ENCODE assay signal across 22 mouse cellular contexts in genomic region chr6:84467319-84467718, GRCm38 (mm10).
DNase-seq lines count a peak whose midpoint lies in the region; ATAC-seq and TF ChIP-seq lines count a peak whose summit lies in the region.
"Had no signal": no experiment of that assay in that cellular context is flagged by ENCODE, and none has a peak within 500 bp of the region (broad histone marks: within the 10 kb centered on the region; RNA-seq: fewer than 3 reads in every experiment).

No protein-coding gene starts in this region.

- H3K36me3 ChIP-seq in liver, embryonic 14.5 days (replicated peaks; ENCODE audit: control insufficient read depth, insufficient read depth, low read depth) = no peaks in the 10 kb centered on the region
- H3K36me3 ChIP-seq: embryonic facial prominence, embryonic 12.5 days; forebrain, embryonic 15.5 days; G1E; hindbrain, embryonic 13.5 days; kidney, embryonic 15.5 days; lung, embryonic 15.5 days; midbrain, embryonic 10.5 days; neural tube, embryonic 13.5 days had no signal

- no peaks in the 10 kb centered on the region for H3K9me3 ChIP-seq in liver, embryonic 14.5 days (ENCODE audit: control insufficient read depth, low read length)
- H3K9me3 ChIP-seq: embryonic facial prominence, embryonic 12.5 days; forebrain, embryonic 15.5 days; G1E; hindbrain, embryonic 13.5 days; kidney, embryonic 15.5 days; lung, embryonic 15.5 days; midbrain, embryonic 10.5 days; neural tube, embryonic 13.5 days had no signal

- no peak overlapping the region for H3K4me3 ChIP-seq in gastrocnemius, adult 2 months
- H3K4me3 ChIP-seq in liver, embryonic 14.5 days (ENCODE audit: insufficient read depth in 1 of 2, low read depth in 2 of 2, low read length in 2 of 2) = no peak overlapping the region
- H3K4me3 ChIP-seq: embryonic facial prominence, embryonic 12.5 days; erythroblast, embryonic 14.5 days; forebrain, embryonic 15.5 days; hindbrain, embryonic 13.5 days; kidney, embryonic 15.5 days; lung, embryonic 15.5 days; midbrain, embryonic 10.5 days; neural tube, embryonic 13.5 days had no signal

- no peak for ATAC-seq in liver, embryonic 14.5 days (ENCODE audit: insufficient read depth)
- ATAC-seq: forebrain, embryonic 15.5 days had no signal

- no peak for TF ChIP-seq EP300 in liver, embryonic 14.5 days (IDR thresholded peaks at IDR 0.05; ENCODE audit: low read depth)

- peak; percentile 24; the same call in 1 of the 2 replicates for TF ChIP-seq CTCF in gastrocnemius, adult 2 months (IDR thresholded peaks at IDR 0.05)
- 0 out of 2 replicates have a peak, but pooled peaks have one; percentile 11 for TF ChIP-seq CTCF in liver, embryonic 14.5 days (IDR thresholded peaks at IDR 0.05; ENCODE audit: low read depth)

- H3K27me3 ChIP-seq in liver, embryonic 14.5 days (ENCODE audit: control insufficient read depth, insufficient read depth, low read length) = no peaks in the 10 kb centered on the region
- H3K27me3 ChIP-seq: embryonic facial prominence, embryonic 12.5 days; forebrain, embryonic 15.5 days; hindbrain, embryonic 13.5 days; lung, embryonic 15.5 days; neural tube, embryonic 13.5 days had no signal

- H3K27ac ChIP-seq in gastrocnemius, adult 2 months = no peak overlapping the region
- no peak overlapping the region for H3K27ac ChIP-seq in liver, embryonic 14.5 days
- H3K27ac ChIP-seq: embryonic facial prominence, embryonic 12.5 days; forebrain, embryonic 15.5 days; hindbrain, embryonic 13.5 days; kidney, embryonic 15.5 days; lung, embryonic 15.5 days; macrophage; midbrain, embryonic 10.5 days; neural tube, embryonic 13.5 days had no signal

- no peak for DNase-seq in gastrocnemius, adult 2 months
- DNase-seq in gastrocnemius, postnatal 10 days = no peak
- no peak for DNase-seq in liver, embryonic 14.5 days (ENCODE audit: low read depth in 3 of 3, low spot score in 3 of 3)
- DNase-seq in liver = no peak
- DNase-seq in 416B (ENCODE audit: low read depth) = peak; percentile 4
- DNase-seq in NIH3T3 (ENCODE audit: low read depth) = peak; percentile 32
- DNase-seq in urinary bladder, adult 18-20 months (ENCODE audit: low spot score in 2 of 2) = no peak
- DNase-seq: adrenal gland, adult 8-10 months; cerebellum, adult 9-11 months; heart, postnatal 10 days; right cerebral cortex, adult 18-20 months had no signal

- 70% methylated on average over 3 of the region's 3 CpGs for WGBS in liver, embryonic 14.5 days (ENCODE audit: insufficient replicate concordance)

- peaks cover 0 to 9% of the 10 kb centered on the region in 2 experiments; a peak in 3 of 4 replicates for H3K4me1 ChIP-seq in liver, embryonic 14.5 days (replicated peaks; ENCODE audit: control insufficient read depth in 2 of 2, insufficient read depth in 2 of 2, low read length in 1 of 2)
- H3K4me1 ChIP-seq: embryonic facial prominence, embryonic 12.5 days; forebrain, embryonic 15.5 days; hindbrain, embryonic 13.5 days; kidney, embryonic 15.5 days; lung, embryonic 15.5 days; midbrain, embryonic 10.5 days had no signal

- intact Hi-C loops in gastrocnemius, adult 2 months (cut with DNase I) = no loop called here

- H3K4me2 ChIP-seq in liver, embryonic 14.5 days (ENCODE audit: low read depth) = no peak overlapping the region
- H3K4me2 ChIP-seq: embryonic facial prominence, embryonic 12.5 days; forebrain, embryonic 15.5 days; heart, embryonic 11.5 days; hindbrain, embryonic 13.5 days; kidney, embryonic 15.5 days; lung, embryonic 15.5 days; neural tube, embryonic 13.5 days had no signal

- no peak overlapping the region for H3K9ac ChIP-seq in liver, embryonic 14.5 days (replicated peaks)
- H3K9ac ChIP-seq: embryonic facial prominence, embryonic 12.5 days; forebrain, embryonic 15.5 days; hindbrain, embryonic 13.5 days; kidney, embryonic 15.5 days; lung, embryonic 15.5 days; neural tube, embryonic 13.5 days had no signal

Comparison
In these comparisons a context has a peak if more than half of its experiments do, and no peak if none do; other contexts are left out.
1. DNase-seq: peak in 416B (single experiment) and NIH3T3 (single experiment); none in gastrocnemius, adult 2 months (single experiment), gastrocnemius, postnatal 10 days (single experiment), liver, embryonic 14.5 days (0 of 3), liver (single experiment) and urinary bladder, adult 18-20 months (0 of 2).